ENCODE assay signal across 8 mouse cellular contexts in genomic region chr16:13232912-13233802, GRCm38 (mm10). TPM values are rescaled to one million over a fixed set of nuclear protein-coding genes. Genes with fewer than 3 reads are reported as not detected.
DNase-seq lines count a peak whose midpoint lies in the region; ATAC-seq and TF ChIP-seq lines count a peak whose summit lies in the region.

No protein-coding gene starts in this region.

- no peak overlapping the region for H3K9ac ChIP-seq in embryonic facial prominence, embryonic 13.5 days
- H3K9ac ChIP-seq in liver, postnatal 0 days (replicated peaks): no peak overlapping the region

- TF ChIP-seq EP300 in liver, postnatal 0 days (IDR thresholded peaks at IDR 0.05; ENCODE audit: low read depth): peak; percentile 45

- no peaks in the 10 kb centered on the region for H3K36me3 ChIP-seq in embryonic facial prominence, embryonic 13.5 days
- H3K36me3 ChIP-seq in liver, postnatal 0 days (replicated peaks; ENCODE audit: insufficient read depth, low read length): no peaks in the 10 kb centered on the region

- H3K27me3 ChIP-seq in embryonic facial prominence, embryonic 13.5 days: no peaks in the 10 kb centered on the region
- no peaks in the 10 kb centered on the region for H3K27me3 ChIP-seq in liver, postnatal 0 days (ENCODE audit: insufficient read depth, low read length)

- 49% methylated on average over 14 of the region's 14 CpGs for WGBS in embryonic facial prominence, embryonic 13.5 days
- WGBS in liver, postnatal 0 days (ENCODE audit: insufficient replicate concordance): 53% methylated on average over 14 of the region's 14 CpGs

- H3K9me3 ChIP-seq in embryonic facial prominence, embryonic 13.5 days: no peaks in the 10 kb centered on the region
- no peaks in the 10 kb centered on the region for H3K9me3 ChIP-seq in liver, postnatal 0 days (ENCODE audit: low read length)

- H3K27ac ChIP-seq in embryonic facial prominence, embryonic 13.5 days: peak overlapping the region; percentile 28; the same call in 1 of the 2 replicates
- peak overlapping the region; percentile 39; the same call in 1 of the 2 replicates for H3K27ac ChIP-seq in liver, postnatal 0 days (ENCODE audit: low read depth)

- TF ChIP-seq CTCF in liver, postnatal 0 days (IDR thresholded peaks at IDR 0.05; ENCODE audit: low read depth): no peak

- DNase-seq in adrenal gland, postnatal 14 days: peak; percentile 46
- DNase-seq in adrenal gland, postnatal 4 days (ENCODE audit: low spot score in 2 of 2): no peak
- DNase-seq in kidney, adult 11 months: peak; percentile 66
- peak; percentile 20 for DNase-seq in liver, postnatal 0 days
- DNase-seq in thymus, postnatal 4 days: no peak
- no peak for DNase-seq in right cerebral cortex, postnatal 36 days (ENCODE audit: low spot score in 2 of 2)

- no peak overlapping the region for H3K4me3 ChIP-seq in embryonic facial prominence, embryonic 13.5 days
- no peak overlapping the region for H3K4me3 ChIP-seq in liver, postnatal 0 days (ENCODE audit: low read depth, low read length)

- ATAC-seq in embryonic facial prominence, embryonic 13.5 days (ENCODE audit: insufficient number of reproducible peaks, insufficient read depth, low FRiP score, low TSS enrichment, low read depth): no peak
- ATAC-seq in liver, postnatal 0 days: peak; percentile 72
- no peak for ATAC-seq in cerebellum, adult (ENCODE audit: insufficient number of reproducible peaks, low FRiP score, low TSS enrichment)

- peaks cover 8% of the 10 kb centered on the region; the same call in 1 of the 2 replicates for H3K4me1 ChIP-seq in embryonic facial prominence, embryonic 13.5 days
- no peaks in the 10 kb centered on the region for H3K4me1 ChIP-seq in liver, postnatal 0 days (ENCODE audit: insufficient read depth)

- no peak overlapping the region for H3K4me2 ChIP-seq in embryonic facial prominence, embryonic 13.5 days
- no peak overlapping the region for H3K4me2 ChIP-seq in liver, postnatal 0 days (ENCODE audit: low read depth, low read length)

RNA-seq across cellular contexts. Expression of gene Mrtfb, which starts 23.1 kb away (rescaled TPM):
- total RNA-seq in adrenal gland, postnatal 14 days (2021): 32.3 and 34.5 TPM in 2 replicates
- total RNA-seq in adrenal gland, postnatal 4 days (2021): 10 to 100 TPM; 40.7 to 43.5 TPM
- polyA plus RNA-seq in embryonic facial prominence, embryonic 13.5 days (2015; fragmentation: Nextera tagmentation; extraction: Ambion mirVana): 28.5 and 28.9 TPM in 2 replicates
- polyA plus RNA-seq in liver, postnatal 0 days (2015; fragmentation: Nextera tagmentation; extraction: Ambion mirVana): 5.8 and 6.0 TPM in 2 replicates

Comparison
In these comparisons a context has a peak if more than half of its experiments do, and no peak if none do; other contexts are left out.
1. DNase-seq: peak in adrenal gland, postnatal 14 days (single experiment), kidney, adult 11 months (single experiment) and liver, postnatal 0 days (single experiment); none in adrenal gland, postnatal 4 days (0 of 2), thymus, postnatal 4 days (single experiment) and right cerebral cortex, postnatal 36 days (0 of 2).